Mouse (Mus musculus) G1E (cell line): ENCODE results near the gene Got2. TPM values are rescaled to one million over a fixed set of nuclear protein-coding genes. Genes with fewer than 3 reads are reported as not detected.

ENCODE experiments used
- ATAC-seq: 2 replicates; pipeline ENCODE4 v1.8.0; 2016; ENCODE audit warnings: mild to moderate bottlenecking; ENCODE audit not compliant: insufficient number of reproducible peaks, poor library complexity, low FRiP score, severe bottlenecking; ENCODE audit errors: extremely low read depth
- DNase-seq: peaks from one replicate; pipeline ENCODE4 v3.0.0; 2012; ENCODE audit warnings: low spot score
- H3K27me3 ChIP-seq: 2 replicates; pipeline ENCODE4 v1.6.1; 2012; ENCODE audit warnings: mild to moderate bottlenecking, low read length, inconsistent platforms; ENCODE audit not compliant: insufficient read depth
- H3K36me3 ChIP-seq: replicated peaks from 2 replicates; pipeline ENCODE3; 2012; ENCODE audit warnings: mild to moderate bottlenecking, inconsistent platforms
- H3K4me1 ChIP-seq: 2 replicates; pipeline ENCODE4 v1.6.1; 2012; ENCODE audit warnings: low read depth, low read length, inconsistent platforms, mixed read lengths; ENCODE audit not compliant: insufficient read depth
- H3K4me3 ChIP-seq: 2 replicates; pipeline ENCODE4 v1.5.1; 2012; ENCODE audit warnings: low read depth, mild to moderate bottlenecking, inconsistent platforms, low read length, moderate library complexity, mixed read lengths
- H3K9me3 ChIP-seq: replicated peaks from 2 replicates; pipeline ENCODE4 v1.6.1; 2012; ENCODE audit warnings: inconsistent platforms
- CTCF ChIP-seq: IDR thresholded peaks from 2 replicates; pipeline ENCODE4 v1.5.1; 2012; ENCODE audit warnings: low read depth, low read length, inconsistent platforms, mixed read lengths
- GATA1 ChIP-seq: IDR thresholded peaks from 2 replicates; pipeline ENCODE4 v1.6.1; 2012; ENCODE audit warnings: borderline replicate concordance, low read length, inconsistent platforms, mixed read lengths
- GATA2 ChIP-seq: IDR thresholded peaks from 2 replicates; pipeline ENCODE4 v1.6.1; 2012; ENCODE audit warnings: low read depth, low read length, inconsistent platforms, borderline replicate concordance
- POLR2AphosphoS5 ChIP-seq: IDR thresholded peaks from 2 replicates; pipeline ENCODE4 v1.6.1; 2012; ENCODE audit warnings: low read depth, low read length, inconsistent platforms; ENCODE audit not compliant: insufficient replicate concordance
- TAL1 ChIP-seq: conservative IDR thresholded peaks from 2 replicates; pipeline ENCODE4 v1.6.1; 2012; ENCODE audit warnings: low read depth, low read length, inconsistent platforms, mixed read lengths
- polyA plus RNA-seq: library from polyadenylated mRNA; stranded (reverse); fragments of >175 nt; gene quantifications from 2 replicates; pipeline ENCODE4 v1.2.3, GENCODE M21; 2012
- total RNA-seq, 2 experiments: library from RNA; stranded (forward) in 1 of 2; stranded (reverse) in 1 of 2; fragments of 200-1000 nt in 1 of 2; fragments of >200 nt in 1 of 2; fragmentation: Nextera tagmentation in 1 of 2; gene quantifications; 2 replicates each; pipeline ENCODE4 v1.2.3; 2014 to 2017

Gene Got2
- total and polyA plus RNA-seq, 3 experiments, result 82.5 to 245 (median 120) TPM

- Histone ChIP-seq H3K9me3 (no peaks in the 10 kb centered on the region), H3K36me3 (no peaks in the 10 kb centered on the region), H3K4me1 (0 out of 2 replicates have a peak, but pooled peaks cover 4% of the 10 kb centered on the region), H3K27me3 (peaks cover 27% of the 10 kb centered on the region), H3K4me3 (no peak overlapping the region)
- DNase-seq (no peak), ATAC-seq (no peak)
- TF ChIP-seq GATA1, result no peak
- no peak for TF ChIP-seq TAL1
- TF ChIP-seq POLR2AphosphoS5, result no peak
Measured at GRCm38 (mm10) chr8:95907885-95908284, 19.5 kb upstream of the Got2 start.

DNA sequence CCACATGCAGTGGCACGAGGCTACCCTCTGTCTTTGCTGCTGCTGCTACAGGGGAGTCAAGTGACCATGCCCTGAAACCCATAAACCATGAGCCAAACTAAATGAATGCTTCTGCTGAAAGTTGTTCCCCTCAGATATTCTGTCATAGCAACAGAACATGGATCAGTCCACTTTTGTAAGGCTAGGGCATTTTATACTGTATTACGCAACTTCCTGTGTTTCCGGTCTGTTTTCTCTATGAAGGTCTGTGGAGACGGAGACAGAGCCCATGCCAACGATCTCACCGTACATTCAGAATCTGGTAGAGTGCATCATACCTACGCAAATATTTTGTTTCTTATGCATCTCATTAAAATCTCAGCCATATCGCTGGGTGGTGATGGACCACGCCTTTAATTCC is 18.4 kb upstream of the Got2 start:
- no peak overlapping the region for H3K4me3 ChIP-seq
- no peaks in the 10 kb centered on the region for H3K9me3 ChIP-seq
- H3K36me3 ChIP-seq, result no peaks in the 10 kb centered on the region
- H3K4me1 ChIP-seq, result 0 out of 2 replicates have a peak, but pooled peaks cover 4% of the 10 kb centered on the region
- ATAC-seq, result no peak
- peaks cover 35% of the 10 kb centered on the region for H3K27me3 ChIP-seq
- DNase-seq, result no peak
- TF ChIP-seq POLR2AphosphoS5 (no peak), GATA2 (no peak), TAL1 (no peak), GATA1 (no peak), CTCF (no peak)

GRCm38 (mm10) chr8:95901864-95902263 is 13.5 kb upstream of the Got2 start:
- H3K36me3 ChIP-seq, result no peaks in the 10 kb centered on the region
- peaks cover 26% of the 10 kb centered on the region for H3K27me3 ChIP-seq
- no peaks in the 10 kb centered on the region for H3K9me3 ChIP-seq
- TF ChIP-seq GATA2 (no peak), CTCF (no peak), GATA1 (no peak), POLR2AphosphoS5 (no peak), TAL1 (no peak)
- H3K4me3 ChIP-seq, result no peak overlapping the region
- DNase-seq (no peak), ATAC-seq (no peak)
- H3K4me1 ChIP-seq, result 0 out of 2 replicates have a peak, but pooled peaks cover 4% of the 10 kb centered on the region

- H3K4me1 ChIP-seq, result no peaks in the 10 kb centered on the region; the same call in 1 of the 2 replicates
- H3K36me3 ChIP-seq, result no peaks in the 10 kb centered on the region
- H3K4me3 ChIP-seq, result no peak overlapping the region
- no peaks in the 10 kb centered on the region for H3K9me3 ChIP-seq
- ATAC-seq, result no peak
- peaks cover 10% of the 10 kb centered on the region for H3K27me3 ChIP-seq
- no peak for DNase-seq
- TF ChIP-seq POLR2AphosphoS5, result no peak
Measured at GRCm38 (mm10) chr8:95893701-95894100, 5.4 kb upstream of the Got2 start.

GRCm38 (mm10) chr8:95887578-95888284 is 616 bp downstream of the Got2 start:
- H3K4me3 ChIP-seq, result peak overlapping the region; percentile 97
- H3K36me3 ChIP-seq, result peaks cover 33% of the 10 kb centered on the region
- no peaks in the 10 kb centered on the region for H3K9me3 ChIP-seq
- DNase-seq, result peak; percentile 75
- ATAC-seq, result peak; percentile 81
- peaks cover 46% of the 10 kb centered on the region for H3K4me1 ChIP-seq
- TF ChIP-seq CTCF (no peak), GATA2 (no peak), POLR2AphosphoS5 (no peak), TAL1 (no peak), GATA1 (no peak)
- 0 out of 2 replicates have a peak, but pooled peaks cover 3% of the 10 kb centered on the region for H3K27me3 ChIP-seq

GRCm38 (mm10) chr8:95886647-95887577 is 1.4 kb downstream of the Got2 start:
- peaks cover 41% of the 10 kb centered on the region for H3K36me3 ChIP-seq
- DNase-seq (no peak), ATAC-seq (0 out of 2 replicates have a peak, but pooled peaks have one; percentile 4)
- H3K4me1 ChIP-seq, result peaks cover 54% of the 10 kb centered on the region
- H3K4me3 ChIP-seq, result peak overlapping the region; percentile 97
- no peaks in the 10 kb centered on the region for H3K9me3 ChIP-seq
- no peak for TF ChIP-seq GATA2
- no peak for TF ChIP-seq POLR2AphosphoS5
- TF ChIP-seq GATA1, result no peak
- TF ChIP-seq TAL1, result no peak
- TF ChIP-seq CTCF, result no peak
- 0 out of 2 replicates have a peak, but pooled peaks cover 3% of the 10 kb centered on the region for H3K27me3 ChIP-seq
